Mouse (Mus musculus): ENCODE measurements around the gene Got2. TPM values are rescaled to one million over a fixed set of nuclear protein-coding genes. Genes with fewer than 3 reads are reported as not detected.
"Not testable (repeated sequence)": the region's sequence is repeated elsewhere in the genome, so short reads cannot be mapped to it uniquely, and the experiment has no call there.

The Got2 gene
- polyA plus RNA-seq, 1 experiment from 2014 or later, result 390 TPM

DNA sequence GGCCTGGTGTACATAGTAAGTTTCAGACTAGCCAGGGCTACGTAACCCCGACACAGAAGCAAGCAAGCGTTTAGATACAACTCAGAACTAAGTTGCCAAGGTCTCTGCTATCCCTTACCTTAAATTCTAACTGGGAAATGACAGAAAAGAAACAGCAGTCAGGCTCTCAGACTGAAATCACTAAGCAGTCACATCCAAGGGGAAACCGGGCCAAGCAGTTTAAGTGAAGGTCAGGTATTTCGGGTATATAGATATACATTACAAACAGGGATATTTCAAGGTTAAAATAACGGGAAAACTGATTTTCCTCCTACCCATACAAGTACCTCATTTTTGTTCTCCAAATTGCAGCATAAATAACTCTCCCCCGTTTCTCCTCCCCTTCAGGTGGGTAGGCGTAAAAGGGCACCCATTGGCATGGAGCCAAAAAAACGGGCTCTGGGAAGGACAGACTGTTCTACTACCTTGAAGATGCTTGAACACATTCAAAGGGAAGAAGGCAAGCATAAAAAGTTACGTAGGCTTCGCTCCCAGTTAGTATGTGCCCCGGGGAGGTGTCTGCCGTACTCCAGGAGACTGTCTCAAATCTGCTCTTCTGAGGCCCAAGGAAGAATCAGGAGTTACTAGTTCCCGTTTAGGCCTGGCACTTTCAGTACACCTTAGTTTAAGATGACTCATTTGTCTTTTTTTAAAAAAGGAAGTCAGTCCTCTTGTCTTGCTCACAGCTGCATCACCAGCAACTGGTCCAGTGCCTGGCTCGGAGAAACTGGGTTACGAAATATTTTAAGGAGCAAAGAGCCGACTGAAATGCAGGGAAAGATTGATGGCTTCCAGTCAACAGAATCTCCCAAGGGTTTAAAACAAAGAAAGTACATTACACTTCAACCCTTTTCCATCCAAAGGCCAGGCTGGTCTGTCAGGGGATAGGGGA lies 1.4 kb downstream of the Got2 start:
- no peak for ATAC-seq (replicated peaks; ENCODE audit: insufficient number of reproducible peaks, insufficient read depth, low FRiP score, low read depth)
- H3K27ac ChIP-seq, result peak overlapping the region; percentile 94

DNA sequence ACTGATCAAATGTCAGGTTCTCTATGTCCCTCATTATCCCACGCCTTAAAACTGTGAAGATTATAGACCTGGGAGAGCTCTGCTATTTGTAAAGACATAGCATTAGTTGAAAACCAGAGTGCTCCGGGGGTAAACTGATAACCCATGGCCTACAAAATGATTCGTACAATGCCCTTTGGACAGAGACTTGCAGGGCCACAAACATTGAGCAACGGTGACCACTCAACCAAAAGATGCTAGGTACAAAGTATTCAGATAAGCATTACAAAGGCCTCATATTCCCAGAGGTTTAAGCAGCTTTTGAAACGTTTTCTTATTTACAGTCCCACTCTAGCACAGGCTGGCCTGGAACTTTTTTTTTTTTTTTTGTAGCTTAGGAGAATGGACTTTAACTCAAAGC lies 2.4 kb downstream of the Got2 start:
- Histone ChIP-seq H3K27me3 (no peaks in the 10 kb centered on the region), H3K4me1 (replicated peaks) (peaks cover 43% of the 10 kb centered on the region), H3K4me2 (peak overlapping the region; percentile 87), H3K9ac (no peak overlapping the region), H3K27ac (peak overlapping the region; percentile 94), H3K4me3 (no peak overlapping the region; the same call in 1 of the 2 replicates), H3K36me3 (no peaks in the 10 kb centered on the region), H3K9me3 (replicated peaks) (no peaks in the 10 kb centered on the region)
- WGBS, result 37% methylated on average over 5 of the region's 5 CpGs
- ATAC-seq (replicated peaks; ENCODE audit: insufficient number of reproducible peaks, insufficient read depth, low FRiP score, low read depth), result no peak

More for the DNA sequence above, 1.4 kb downstream of the Got2 start:
- H3K27me3 ChIP-seq, result no peaks in the 10 kb centered on the region
- WGBS, result 46% methylated on average over 17 of the region's 17 CpGs
- peak overlapping the region; percentile 88 for H3K9ac ChIP-seq
- H3K4me1 ChIP-seq (replicated peaks), result peaks cover 41% of the 10 kb centered on the region
- peak overlapping the region; percentile 100 for H3K4me3 ChIP-seq
- peak overlapping the region; percentile 87 for H3K4me2 ChIP-seq
- H3K9me3 ChIP-seq (replicated peaks), result no peaks in the 10 kb centered on the region
- no peaks in the 10 kb centered on the region for H3K36me3 ChIP-seq

DNA sequence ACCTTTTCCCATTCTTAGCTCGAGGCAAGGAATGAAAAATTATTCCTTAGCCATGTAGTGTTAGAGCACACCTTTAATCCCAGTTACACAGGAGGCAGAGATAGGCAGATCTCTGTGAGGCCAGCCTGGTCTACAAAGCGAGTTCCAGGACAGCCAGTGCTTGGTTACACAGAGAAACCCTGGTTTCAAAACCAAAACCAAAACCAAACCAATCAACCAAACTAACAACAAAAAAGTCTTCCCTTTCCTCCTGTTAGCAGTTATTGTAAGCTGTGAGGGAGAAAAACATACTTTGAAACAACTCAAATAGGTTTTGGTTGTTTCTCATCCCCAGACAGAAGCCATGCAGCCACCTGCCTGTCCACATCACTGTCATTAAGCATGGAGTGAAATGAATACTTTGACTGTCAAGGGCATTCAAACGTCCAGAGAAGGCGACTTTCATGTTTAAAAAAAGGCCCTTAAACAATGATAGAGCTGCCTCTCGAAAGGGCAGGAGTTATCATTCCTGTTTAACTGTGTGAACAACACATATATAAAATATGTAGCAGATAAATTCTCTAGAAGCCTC lies 3.0 kb downstream of the Got2 start:
- Histone ChIP-seq H3K4me2 (peak overlapping the region; percentile 87; the same call in 1 of the 2 replicates), H3K36me3 (no peaks in the 10 kb centered on the region), H3K27ac (0 out of 2 replicates have a peak overlapping the region, but pooled peaks have one; percentile 9), H3K27me3 (no peaks in the 10 kb centered on the region), H3K4me3 (no peak overlapping the region), H3K9ac (no peak overlapping the region), H3K9me3 (replicated peaks) (no peaks in the 10 kb centered on the region), H3K4me1 (replicated peaks) (peaks cover 43% of the 10 kb centered on the region)
- WGBS, result 56% methylated on average over 5 of the region's 5 CpGs
- ATAC-seq (replicated peaks; ENCODE audit: insufficient number of reproducible peaks, insufficient read depth, low FRiP score, low read depth), result no peak

DNA sequence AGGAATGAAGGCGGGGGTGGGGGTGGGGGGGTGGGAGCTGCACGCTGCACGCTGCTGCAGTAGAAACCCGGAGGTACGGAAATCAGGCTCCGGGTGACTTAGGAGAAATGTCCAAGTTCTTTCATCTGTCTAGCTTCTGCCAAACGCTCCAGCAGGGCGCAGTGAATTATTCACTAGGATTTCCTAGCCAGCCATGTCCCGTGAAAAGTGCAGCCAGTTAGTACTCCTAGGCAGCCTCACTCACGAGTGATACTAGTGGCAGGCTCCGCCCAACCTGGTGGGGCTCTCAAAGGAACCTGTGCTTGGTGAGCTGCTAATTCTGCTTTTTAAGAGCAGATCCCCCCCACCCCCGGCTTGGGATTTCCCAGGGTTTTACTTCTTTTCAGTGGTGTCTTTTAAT lies 3.9 kb downstream of the Got2 start:
- Histone ChIP-seq H3K4me1 (replicated peaks) (peaks cover 43% of the 10 kb centered on the region), H3K36me3 (no peaks in the 10 kb centered on the region), H3K9ac (no peak overlapping the region), H3K4me3 (no peak overlapping the region), H3K27ac (no peak overlapping the region), H3K27me3 (no peaks in the 10 kb centered on the region), H3K4me2 (0 out of 2 replicates have a peak overlapping the region, but pooled peaks have one; percentile 28), H3K9me3 (replicated peaks) (no peaks in the 10 kb centered on the region)
- 73% methylated on average over 12 of the region's 12 CpGs for WGBS
- no peak for ATAC-seq (replicated peaks; ENCODE audit: insufficient number of reproducible peaks, insufficient read depth, low FRiP score, low read depth)

DNA sequence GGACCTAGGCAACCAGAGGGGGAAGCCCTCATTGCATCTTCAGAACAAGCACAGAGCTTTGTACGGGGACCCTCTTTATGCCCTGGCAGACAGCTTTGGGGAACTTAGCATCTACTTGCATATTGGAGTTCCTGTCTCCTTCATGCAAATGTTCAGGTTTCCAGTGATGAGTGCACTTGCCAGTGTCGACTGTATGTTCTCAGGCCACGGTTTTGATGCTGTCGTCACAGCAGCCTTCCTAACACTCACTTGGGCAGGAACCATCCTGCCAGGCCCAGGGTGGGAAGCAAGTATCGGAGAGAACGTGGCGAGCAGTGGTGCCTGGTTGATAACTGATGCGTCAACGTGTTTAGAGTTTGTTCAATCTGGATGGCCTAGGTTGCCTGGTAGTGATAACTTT lies 6.2 kb downstream of the Got2 start:
- H3K27ac ChIP-seq, result no peak overlapping the region
- H3K4me3 ChIP-seq, result no peak overlapping the region
- H3K36me3 ChIP-seq, result peaks cover 5% of the 10 kb centered on the region
- no peaks in the 10 kb centered on the region for H3K9me3 ChIP-seq (replicated peaks)
- WGBS, result 57% methylated on average over 9 of the region's 9 CpGs
- no peaks in the 10 kb centered on the region for H3K27me3 ChIP-seq
- peaks cover 48% of the 10 kb centered on the region for H3K4me1 ChIP-seq (replicated peaks)
- H3K4me2 ChIP-seq, result no peak overlapping the region
- no peak overlapping the region for H3K9ac ChIP-seq
- ATAC-seq (replicated peaks; ENCODE audit: insufficient number of reproducible peaks, insufficient read depth, low FRiP score, low read depth), result no peak

DNA sequence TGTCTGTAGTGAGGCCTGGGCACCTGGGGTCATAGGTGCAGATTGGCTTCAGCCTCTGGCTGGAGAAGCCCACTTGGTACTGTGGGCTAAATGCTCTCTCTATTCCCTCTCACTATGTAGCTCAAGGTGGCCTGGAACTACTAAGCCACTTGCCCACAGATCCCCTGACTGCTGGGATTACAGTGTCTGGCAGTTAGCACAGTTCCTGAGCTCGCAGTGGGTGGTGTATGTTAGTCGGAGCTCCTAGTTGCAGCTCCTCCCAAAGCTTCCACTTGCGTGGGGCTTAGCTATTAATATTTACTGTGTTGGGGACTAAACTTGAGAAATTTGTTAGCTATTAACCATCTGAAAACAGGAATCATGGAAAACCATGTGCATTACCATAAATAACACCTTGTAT lies 6.8 kb downstream of the Got2 start:
- peaks cover 42% of the 10 kb centered on the region for H3K4me1 ChIP-seq (replicated peaks)
- 66% methylated on average over 3 of the region's 3 CpGs for WGBS

DNA sequence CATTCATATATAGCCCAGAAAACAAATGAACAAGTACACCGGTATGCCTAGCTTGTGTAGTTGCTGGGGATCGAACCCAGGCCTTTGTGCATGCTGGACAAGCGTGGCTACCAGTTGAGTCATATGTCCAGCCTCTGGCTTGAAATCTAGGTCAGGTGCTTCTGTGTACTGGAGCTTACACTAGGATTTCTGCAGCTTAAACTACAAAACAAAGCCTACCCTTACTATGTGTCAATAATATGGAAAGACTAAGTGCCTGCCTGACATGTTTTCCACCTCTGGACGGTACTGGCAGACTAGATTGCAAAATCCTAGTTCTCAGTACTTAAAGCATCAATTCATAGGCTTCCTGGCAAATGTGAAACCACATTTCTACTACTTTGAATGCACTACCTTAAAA lies 8.5 kb downstream of the Got2 start:
- ATAC-seq (replicated peaks; ENCODE audit: insufficient number of reproducible peaks, insufficient read depth, low FRiP score, low read depth), result no peak
- H3K27me3 ChIP-seq, result no peaks in the 10 kb centered on the region
- H3K36me3 ChIP-seq, result peaks cover 27% of the 10 kb centered on the region
- no peak overlapping the region for H3K4me2 ChIP-seq
- H3K4me1 ChIP-seq (replicated peaks), result peaks cover 27% of the 10 kb centered on the region
- WGBS, result 91% methylated on average over 4 of the region's 4 CpGs
- H3K27ac ChIP-seq, result no peak overlapping the region
- no peak overlapping the region for H3K9ac ChIP-seq
- no peaks in the 10 kb centered on the region for H3K9me3 ChIP-seq (replicated peaks)
- no peak overlapping the region for H3K4me3 ChIP-seq

More for the DNA sequence above, 6.8 kb downstream of the Got2 start:
- Histone ChIP-seq H3K9ac (no peak overlapping the region), H3K4me3 (no peak overlapping the region), H3K27me3 (no peaks in the 10 kb centered on the region), H3K4me2 (no peak overlapping the region), H3K36me3 (peaks cover 11% of the 10 kb centered on the region), H3K27ac (no peak overlapping the region), H3K9me3 (replicated peaks) (no peaks in the 10 kb centered on the region)
- no peak for ATAC-seq (replicated peaks; ENCODE audit: insufficient number of reproducible peaks, insufficient read depth, low FRiP score, low read depth)

DNA sequence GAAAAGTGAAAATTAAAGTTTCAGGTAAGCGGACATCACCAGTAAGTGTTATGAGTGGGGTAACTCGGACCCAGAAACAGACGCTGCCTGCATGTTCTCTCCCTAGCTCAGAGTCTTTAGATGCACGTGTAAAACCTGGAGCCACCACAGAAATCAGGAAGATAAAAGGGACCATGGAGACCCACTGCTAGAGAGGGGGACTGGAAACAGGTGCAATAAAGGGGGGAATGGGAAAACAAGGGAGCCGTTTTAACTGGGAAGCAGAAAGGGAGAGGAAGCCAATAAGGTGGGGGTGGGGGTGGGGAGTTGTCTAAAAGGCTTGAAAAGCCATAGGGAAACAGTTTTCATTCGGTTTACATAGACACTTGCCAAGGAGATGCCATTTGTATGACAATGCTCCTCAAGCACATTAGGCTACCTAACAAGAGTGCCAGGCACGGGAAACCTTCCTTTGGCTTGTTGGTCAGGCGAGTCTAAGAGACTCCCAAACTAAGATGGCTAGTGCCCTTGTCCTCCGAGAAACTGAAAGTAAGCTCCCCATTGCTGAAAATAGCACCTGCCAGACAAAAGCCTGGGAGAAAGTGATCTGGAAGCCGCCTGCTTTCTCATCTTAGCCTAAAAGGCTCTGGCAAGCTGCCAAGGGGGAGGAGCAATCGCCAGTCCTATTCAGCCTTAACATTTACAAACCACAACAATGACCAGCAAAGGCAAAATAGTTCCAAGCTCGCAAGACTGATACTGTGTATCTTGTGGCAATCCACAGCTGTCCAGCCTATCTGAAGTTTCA lies 10.0 kb downstream of the Got2 start:
- WGBS, result 34% methylated on average over 12 of the region's 12 CpGs
- no peaks in the 10 kb centered on the region for H3K27me3 ChIP-seq
- H3K4me2 ChIP-seq, result peak overlapping the region; percentile 59
- 0 out of 2 replicates have a peak, but pooled peaks have one; percentile 19 for ATAC-seq (replicated peaks; ENCODE audit: insufficient number of reproducible peaks, insufficient read depth, low FRiP score, low read depth)
- H3K9me3 ChIP-seq (replicated peaks), result no peaks in the 10 kb centered on the region
- peak overlapping the region; percentile 81 for H3K27ac ChIP-seq
- H3K4me3 ChIP-seq, result peak overlapping the region; percentile 38
- peaks cover 41% of the 10 kb centered on the region for H3K36me3 ChIP-seq
- peak overlapping the region; percentile 6; the same call in 1 of the 2 replicates for H3K9ac ChIP-seq
- peaks cover 19% of the 10 kb centered on the region for H3K4me1 ChIP-seq (replicated peaks)

DNA sequence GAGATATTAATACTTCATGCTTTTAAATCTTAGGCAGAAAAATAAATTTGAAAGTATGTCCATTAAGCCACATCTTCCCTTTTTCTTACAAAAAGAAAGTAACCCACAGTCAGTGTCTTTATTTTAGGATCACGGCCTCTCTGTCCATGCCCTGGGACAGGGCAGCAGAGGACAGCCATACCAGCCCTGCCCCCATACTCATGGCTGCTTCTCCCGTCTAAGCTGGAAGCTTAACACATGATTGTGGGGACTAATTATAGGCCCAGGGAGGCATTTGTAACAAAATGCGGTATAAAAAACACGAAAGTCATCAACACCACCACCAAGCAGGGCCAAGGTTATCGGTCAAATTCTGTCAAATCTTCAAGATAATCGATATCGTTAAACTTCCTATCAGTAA lies 13.1 kb downstream of the Got2 start:
- peaks cover 72% of the 10 kb centered on the region for H3K36me3 ChIP-seq
- H3K9me3 ChIP-seq (replicated peaks), result no peaks in the 10 kb centered on the region
- H3K4me1 ChIP-seq (replicated peaks), result peaks cover 9% of the 10 kb centered on the region
- WGBS, result 73% methylated on average over 7 of the region's 7 CpGs
- H3K9ac ChIP-seq, result no peak overlapping the region
- H3K4me2 ChIP-seq, result no peak overlapping the region
- H3K4me3 ChIP-seq, result no peak overlapping the region
- H3K27me3 ChIP-seq, result no peaks in the 10 kb centered on the region
- H3K27ac ChIP-seq, result peak overlapping the region; percentile 37; the same call in 1 of the 2 replicates
- no peak for ATAC-seq (replicated peaks; ENCODE audit: insufficient number of reproducible peaks, insufficient read depth, low FRiP score, low read depth)

DNA sequence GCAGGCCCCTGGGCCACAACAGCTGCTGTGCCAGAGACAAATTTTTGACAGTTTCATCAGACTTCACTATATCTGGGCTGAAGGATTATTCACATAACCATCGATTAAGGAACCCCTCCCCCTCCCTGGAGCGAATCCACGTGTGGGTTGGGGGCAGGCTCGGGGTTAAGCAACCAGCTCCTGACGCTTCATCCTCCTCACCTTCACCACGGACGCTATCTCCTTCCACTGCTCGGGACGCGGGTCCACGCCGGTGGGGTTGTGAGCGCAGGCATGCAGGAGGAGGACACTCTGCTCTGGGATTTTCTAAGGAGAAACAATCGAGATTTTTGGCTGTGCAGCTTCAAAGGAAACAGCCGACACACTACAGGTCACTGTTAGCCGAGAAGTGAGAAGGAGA lies 16.7 kb downstream of the Got2 start:
- 88% methylated on average over 16 of the region's 16 CpGs for WGBS
- H3K4me3 ChIP-seq, result no peak overlapping the region
- H3K9me3 ChIP-seq (replicated peaks), result no peaks in the 10 kb centered on the region
- H3K9ac ChIP-seq, result no peak overlapping the region
- no peak overlapping the region for H3K4me2 ChIP-seq
- no peaks in the 10 kb centered on the region for H3K27me3 ChIP-seq
- H3K4me1 ChIP-seq (replicated peaks), result no peaks in the 10 kb centered on the region
- no peak overlapping the region for H3K27ac ChIP-seq
- H3K36me3 ChIP-seq, result peaks cover 96% of the 10 kb centered on the region
- ATAC-seq (replicated peaks; ENCODE audit: insufficient number of reproducible peaks, insufficient read depth, low FRiP score, low read depth), result no peak

DNA sequence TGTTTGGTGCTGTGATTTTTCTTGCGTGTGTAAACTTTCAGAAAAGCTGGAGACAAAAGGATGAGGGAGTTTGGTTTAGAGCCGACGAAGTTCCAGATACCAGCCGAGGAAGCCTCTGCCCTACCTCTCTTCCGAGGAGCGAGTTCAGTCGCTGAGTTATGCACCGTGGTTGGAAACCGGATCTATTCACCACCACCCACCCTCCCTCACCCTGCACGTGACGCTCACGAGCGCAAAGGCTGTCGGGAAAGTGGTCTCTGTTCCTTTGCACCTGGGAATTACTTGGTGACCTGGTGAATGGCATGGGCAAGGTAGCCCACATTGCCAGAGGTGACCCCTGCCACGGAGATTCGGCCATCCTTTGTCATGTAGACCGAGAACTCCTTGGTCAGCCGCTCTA lies 23.5 kb downstream of the Got2 start:
- not testable (repeated sequence) for H3K27ac ChIP-seq; H3K27me3 ChIP-seq; H3K4me3 ChIP-seq; H3K4me2 ChIP-seq; H3K9ac ChIP-seq; H3K9me3 ChIP-seq (replicated peaks); ATAC-seq (replicated peaks; ENCODE audit: insufficient number of reproducible peaks, insufficient read depth, low FRiP score, low read depth); H3K4me1 ChIP-seq (replicated peaks)
- peaks cover 41% of the 10 kb centered on the region for H3K36me3 ChIP-seq
- 92% methylated on average over 18 of the region's 18 CpGs for WGBS
